Mouse (Mus musculus) left cerebral cortex, postnatal 36 days (tissue): ENCODE measurements around the gene Rftn1. TPM values are rescaled to one million over a fixed set of nuclear protein-coding genes. Genes with fewer than 3 reads are reported as not detected.
"Not testable (repeated sequence)": the region's sequence is repeated elsewhere in the genome, so short reads cannot be mapped to it uniquely, and the experiment has no call there.

Source experiments
- DNase-seq, 2 experiments: peaks; one replicate each; pipeline ENCODE4 v3.0.0; 2021 to 2022; ENCODE audit warnings: low spot score in 2 of 2, mixed read lengths in 1 of 2
- intact Hi-C: fragments of 180-260 bp; cut with DNase I; formaldehyde crosslinking; loops from one replicate; pipeline ENCODE4 v1.15.1; 2025
- total RNA-seq, 2 experiments: library from RNA; stranded (reverse); gene quantifications; 2 replicates each; pipeline ENCODE4 v1.2.3; 2021

The Rftn1 gene
- total RNA-seq, 2 experiments from 2014 or later = 7.4 to 8.5 TPM

GRCm38 (mm10) chr17:50205840-50206239 is 15.4 kb upstream of the Rftn1 start:
- intact Hi-C loops, DNase-seq: not testable (repeated sequence)

- intact Hi-C loops = no loop called here
- no peak for DNase-seq
Observed at GRCm38 (mm10) chr17:50205152-50205782, 14.8 kb upstream of the Rftn1 start.

- intact Hi-C loops = no loop called here
- no peak for DNase-seq
Observed at GRCm38 (mm10) chr17:50201828-50202445, 11.5 kb upstream of the Rftn1 start.

- no peak for DNase-seq
- intact Hi-C loops = no loop called here
Observed at GRCm38 (mm10) chr17:50199075-50199850, 8.8 kb upstream of the Rftn1 start.

- DNase-seq = no peak
- intact Hi-C loops = no loop called here
Observed at GRCm38 (mm10) chr17:50197572-50197971, 7.1 kb upstream of the Rftn1 start.

DNA sequence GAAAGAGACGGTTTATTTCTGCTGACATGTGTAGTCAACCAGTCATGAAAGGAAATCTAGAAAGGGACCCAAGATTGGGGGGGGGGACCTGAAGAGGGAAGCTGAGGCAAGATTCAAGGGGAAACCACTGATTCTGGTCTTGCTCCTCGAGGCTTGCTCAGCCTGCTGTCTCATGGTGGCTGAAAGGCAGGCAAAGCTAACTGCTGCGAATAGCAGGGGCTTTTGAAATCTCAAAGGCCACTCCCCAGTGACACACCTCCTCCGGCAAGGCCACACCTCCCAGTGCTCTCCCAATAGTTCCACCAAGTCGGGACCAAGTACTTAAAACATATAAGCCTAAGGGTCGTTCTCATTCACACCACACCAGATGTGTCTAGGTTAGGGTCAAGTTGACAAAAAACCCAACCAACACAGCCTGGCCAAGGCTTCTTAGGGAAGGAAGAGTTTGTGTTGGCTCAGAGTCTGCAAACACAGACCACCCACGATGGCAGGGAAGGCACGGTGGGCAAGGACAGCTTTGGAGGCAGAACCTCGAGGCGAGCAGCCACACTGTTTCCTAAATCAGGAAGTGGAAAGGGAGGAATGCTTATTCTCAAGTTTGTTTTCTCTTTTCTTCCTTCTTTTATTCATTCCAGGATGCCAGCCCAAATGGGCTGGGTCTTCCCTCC is 5.7 kb upstream of the Rftn1 start:
- DNase-seq = no peak
- intact Hi-C loops = no loop called here

GRCm38 (mm10) chr17:50195399-50195798 is 4.9 kb upstream of the Rftn1 start:
- intact Hi-C loops = no loop called here
- no peak for DNase-seq

DNA sequence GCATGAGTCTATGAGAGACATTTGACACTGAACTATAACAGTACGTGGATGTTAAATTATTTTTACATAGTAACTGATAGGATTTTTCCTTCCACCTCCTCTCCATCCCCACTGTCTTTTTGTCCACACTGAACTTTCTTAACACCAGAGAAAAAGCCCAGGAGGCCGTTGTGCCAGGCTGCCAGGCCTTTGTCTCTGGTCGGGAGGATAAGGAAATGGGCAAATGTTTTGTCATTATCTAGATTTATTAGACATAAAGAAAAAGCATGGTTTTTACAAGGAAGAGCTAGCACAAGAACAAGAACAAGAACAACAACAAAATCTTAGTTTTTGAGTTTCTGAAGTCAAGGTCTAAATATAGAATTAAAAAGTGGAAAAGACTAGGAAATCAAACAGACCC is 4.1 kb upstream of the Rftn1 start:
- DNase-seq = no peak
- intact Hi-C loops = loop anchor here (5.0 kb wide), 2 partner anchors 227 to 242 kb away; no protein-coding TSS in a partner anchor

DNA sequence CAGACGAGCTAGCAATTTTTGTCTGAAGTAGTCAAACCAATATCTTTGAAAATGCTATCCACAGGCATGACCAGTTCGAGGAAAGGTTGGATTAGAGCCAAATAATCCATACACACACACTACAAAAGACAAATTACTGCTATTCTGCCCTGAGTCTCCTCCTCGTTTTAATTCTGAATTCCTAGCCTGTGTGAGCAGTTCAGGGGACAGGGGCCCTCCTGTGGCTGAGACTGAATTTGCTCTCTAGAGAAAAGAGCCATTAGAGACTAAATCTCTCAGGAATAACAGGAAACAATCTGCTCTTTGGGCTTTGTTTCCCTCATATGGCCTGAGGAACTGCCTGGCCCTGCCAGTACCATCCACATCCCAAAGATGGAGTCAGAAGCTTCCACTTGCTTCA is 3.2 kb upstream of the Rftn1 start:
- intact Hi-C loops = loop anchor here (5.0 kb wide), 2 partner anchors 226 to 241 kb away; no protein-coding TSS in a partner anchor
- no peak for DNase-seq

- intact Hi-C loops = loop anchor here (5.0 kb wide), 2 partner anchors 225 to 240 kb away; no protein-coding TSS in a partner anchor
Observed at GRCm38 (mm10) chr17:50192376-50192940, 2.0 kb upstream of the Rftn1 start.

DNA sequence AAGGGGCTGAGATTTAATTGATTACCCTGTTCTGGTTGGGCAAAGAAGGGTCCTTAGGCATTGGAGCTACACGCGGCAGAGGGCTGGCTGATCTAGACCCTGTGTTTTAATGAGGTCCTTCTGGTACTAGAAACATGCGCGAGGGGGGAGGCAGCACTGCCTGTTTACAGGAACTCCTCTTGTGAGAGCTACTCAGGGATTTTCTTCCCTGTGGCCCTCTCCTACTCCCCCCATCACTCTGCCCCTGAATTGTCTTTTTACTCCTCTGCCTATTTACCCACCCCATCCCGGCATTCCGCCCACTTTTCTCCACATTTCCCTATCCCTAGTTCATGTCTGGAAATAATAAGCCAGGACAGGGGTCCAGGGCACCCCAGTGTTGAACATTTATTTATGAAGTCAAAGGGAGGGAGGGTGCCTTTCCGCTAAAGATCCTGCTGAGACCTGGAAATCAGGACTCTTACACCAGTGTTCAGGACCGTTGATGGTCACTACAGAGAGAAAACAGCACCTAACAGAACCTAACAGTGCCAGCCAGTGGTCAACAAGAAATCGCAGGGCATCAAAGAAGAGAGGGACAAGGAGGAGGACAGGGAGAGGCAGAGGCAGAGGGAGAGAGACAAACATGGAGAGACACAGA is 964 bp upstream of the Rftn1 start:
- intact Hi-C loops = loop anchor here (5.0 kb wide), 2 partner anchors 224 to 239 kb away; no protein-coding TSS in a partner anchor
- DNase-seq = no peak

More at GRCm38 (mm10) chr17:50192376-50192940, 2.0 kb upstream of the Rftn1 start:
- DNase-seq = no peak

DNA sequence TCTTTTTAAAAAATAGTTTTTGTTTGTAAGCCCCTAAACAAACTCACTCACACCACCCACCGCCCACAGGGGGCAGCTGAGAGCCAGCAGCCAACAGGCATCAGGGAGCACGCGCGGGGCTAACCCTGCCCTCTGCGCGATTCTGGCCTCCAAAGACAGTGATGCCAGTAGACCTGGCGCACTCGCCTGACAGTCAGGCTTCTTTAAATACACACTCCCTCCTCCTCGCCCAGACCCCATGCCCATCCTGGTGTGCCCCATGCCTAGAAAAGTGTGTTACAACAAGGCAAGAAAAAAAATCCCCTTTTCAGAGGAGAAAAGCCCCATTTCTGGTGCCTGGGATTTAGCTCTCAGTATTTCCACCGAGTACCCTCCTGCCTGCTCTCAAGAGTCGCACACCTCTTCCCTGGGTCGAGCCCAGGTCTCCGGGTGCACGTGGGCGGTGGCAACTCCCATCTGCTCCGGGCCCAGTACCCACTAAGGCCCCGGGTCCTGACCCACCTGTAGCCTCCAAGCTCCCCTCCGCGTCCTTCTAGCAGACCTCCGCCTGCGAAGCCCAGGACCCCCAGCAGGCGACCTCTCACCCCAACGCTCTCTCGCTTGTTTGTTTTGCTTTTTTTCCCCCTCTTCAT is 977 bp downstream of the Rftn1 start:
- DNase-seq = no peak
- intact Hi-C loops = loop anchor here (5.0 kb wide), 2 partner anchors 222 to 237 kb away; no protein-coding TSS in a partner anchor

- intact Hi-C loops = no loop called here
- DNase-seq = no peak
Observed at GRCm38 (mm10) chr17:50188662-50189345, 1.7 kb downstream of the Rftn1 start.

DNA sequence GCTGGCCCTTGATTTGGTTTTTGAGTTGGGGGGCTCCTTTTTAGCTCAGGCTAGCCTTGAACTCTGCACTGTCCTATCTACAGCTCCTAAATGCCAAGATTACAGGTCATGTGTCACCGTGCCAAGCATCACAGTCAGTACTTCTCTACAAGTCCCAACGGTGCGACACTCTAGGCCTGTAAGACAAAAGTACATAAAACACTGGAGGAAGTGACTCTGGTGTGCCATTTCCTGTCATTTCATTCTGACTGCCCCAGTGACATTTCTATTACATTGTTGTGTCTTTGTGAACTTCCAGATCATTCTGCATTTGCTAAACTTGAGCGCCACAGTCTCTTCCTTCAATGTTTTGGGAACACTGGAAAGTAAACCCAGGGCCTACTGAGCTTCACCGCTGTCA is 4.9 kb downstream of the Rftn1 start:
- intact Hi-C loops = no loop called here
- DNase-seq = no peak

DNA sequence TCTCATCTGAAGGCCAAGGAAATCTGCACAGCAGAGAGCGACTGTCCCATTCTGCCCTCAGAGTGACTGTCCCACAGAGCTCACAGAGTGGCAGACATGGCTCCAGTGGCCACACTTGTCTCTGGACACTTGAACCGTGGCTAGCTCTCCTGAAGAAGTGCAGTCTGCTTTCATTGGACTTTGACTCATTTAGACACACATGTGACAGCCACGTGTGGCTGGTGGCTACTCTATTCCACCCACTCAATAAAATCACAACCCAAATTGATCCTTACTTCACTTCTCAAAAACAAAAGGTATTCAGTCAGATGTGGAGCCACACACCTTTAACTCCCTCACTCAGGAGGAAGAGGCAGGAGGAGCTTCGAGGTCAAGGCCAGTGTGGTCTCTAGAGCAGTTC is 5.4 kb downstream of the Rftn1 start:
- intact Hi-C loops = no loop called here
- no peak for DNase-seq

DNA sequence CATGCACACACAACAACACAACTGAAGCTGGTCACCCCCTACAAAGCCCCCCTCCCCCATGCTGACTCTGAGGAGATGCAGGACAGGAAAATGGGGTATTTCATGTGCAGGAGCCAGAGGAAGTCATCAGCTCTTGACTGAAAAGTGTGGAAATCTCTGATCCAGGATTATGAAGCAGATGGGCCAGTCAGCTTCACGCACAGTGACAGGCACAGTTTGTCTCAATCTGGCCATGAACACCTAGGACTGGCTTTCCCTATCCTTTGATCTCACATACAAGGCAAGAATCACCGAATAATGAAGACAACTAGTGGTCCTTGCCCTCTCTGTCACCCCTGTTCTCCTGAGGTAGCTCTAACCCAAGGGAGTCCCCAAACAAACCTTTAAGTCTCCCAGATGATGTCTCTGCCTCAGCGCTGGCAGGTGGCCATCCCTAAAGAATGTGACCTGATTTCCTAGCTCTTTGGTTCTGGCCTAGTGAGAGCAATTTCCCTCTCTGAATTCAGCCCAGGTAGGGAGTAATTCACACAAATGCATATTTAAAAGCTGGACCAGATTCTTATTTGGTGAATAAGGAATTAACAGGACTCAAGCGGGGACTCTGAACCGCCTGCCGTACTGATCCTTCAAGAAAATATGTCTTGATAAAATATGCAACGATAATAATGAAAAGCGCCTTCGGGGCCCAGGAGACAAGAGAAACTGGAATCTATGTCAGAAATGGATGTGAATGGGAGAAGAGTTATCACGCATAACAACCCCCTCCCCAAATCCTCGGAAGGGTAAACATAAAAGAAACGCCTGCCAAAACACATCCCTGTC is 6.0 kb downstream of the Rftn1 start:
- intact Hi-C loops = no loop called here
- DNase-seq = no peak

DNA sequence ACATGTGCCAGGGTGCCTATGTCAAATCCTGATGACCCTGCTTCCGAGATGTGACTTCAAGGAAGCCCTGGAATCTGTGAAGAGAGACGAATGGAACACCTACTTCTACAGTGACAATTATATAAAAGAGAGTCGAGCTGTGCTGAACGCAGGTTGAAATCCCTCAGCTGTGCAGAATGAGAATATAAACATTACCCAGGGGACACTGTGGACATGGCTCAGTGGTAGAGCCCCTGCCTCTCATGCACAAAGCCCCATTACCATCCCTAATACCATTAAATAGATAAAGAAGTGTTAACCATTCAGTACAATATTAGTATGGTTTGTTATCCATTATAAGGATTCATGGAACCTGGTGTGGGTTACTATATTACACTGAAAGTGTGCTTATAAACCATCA is 7.2 kb downstream of the Rftn1 start:
- intact Hi-C loops = no loop called here
- no peak for DNase-seq
